Mouse (Mus musculus) left cerebral cortex, postnatal 36 days (tissue): ENCODE data around the gene 4930404N11Rik. TPM values are rescaled to one million over a fixed set of nuclear protein-coding genes. Genes with fewer than 3 reads are reported as not detected.

Source experiments
- DNase-seq, 2 experiments: peaks; one replicate each; pipeline ENCODE4 v3.0.0; 2021 to 2022; ENCODE audit warnings: low spot score in 2 of 2, mixed read lengths in 1 of 2
- intact Hi-C: fragments of 180-260 bp; cut with DNase I; formaldehyde crosslinking; loops from one replicate; pipeline ENCODE4 v1.15.1; 2025
- total RNA-seq, 2 experiments: library from RNA; stranded (reverse); gene quantifications; 2 replicates each; pipeline ENCODE4 v1.2.3; 2021

The 4930404N11Rik gene
- total RNA-seq = 1 to 10 TPM in 1 of 2 experiments, under 1 TPM in 1; 0.49 to 2.2 TPM

DNA sequence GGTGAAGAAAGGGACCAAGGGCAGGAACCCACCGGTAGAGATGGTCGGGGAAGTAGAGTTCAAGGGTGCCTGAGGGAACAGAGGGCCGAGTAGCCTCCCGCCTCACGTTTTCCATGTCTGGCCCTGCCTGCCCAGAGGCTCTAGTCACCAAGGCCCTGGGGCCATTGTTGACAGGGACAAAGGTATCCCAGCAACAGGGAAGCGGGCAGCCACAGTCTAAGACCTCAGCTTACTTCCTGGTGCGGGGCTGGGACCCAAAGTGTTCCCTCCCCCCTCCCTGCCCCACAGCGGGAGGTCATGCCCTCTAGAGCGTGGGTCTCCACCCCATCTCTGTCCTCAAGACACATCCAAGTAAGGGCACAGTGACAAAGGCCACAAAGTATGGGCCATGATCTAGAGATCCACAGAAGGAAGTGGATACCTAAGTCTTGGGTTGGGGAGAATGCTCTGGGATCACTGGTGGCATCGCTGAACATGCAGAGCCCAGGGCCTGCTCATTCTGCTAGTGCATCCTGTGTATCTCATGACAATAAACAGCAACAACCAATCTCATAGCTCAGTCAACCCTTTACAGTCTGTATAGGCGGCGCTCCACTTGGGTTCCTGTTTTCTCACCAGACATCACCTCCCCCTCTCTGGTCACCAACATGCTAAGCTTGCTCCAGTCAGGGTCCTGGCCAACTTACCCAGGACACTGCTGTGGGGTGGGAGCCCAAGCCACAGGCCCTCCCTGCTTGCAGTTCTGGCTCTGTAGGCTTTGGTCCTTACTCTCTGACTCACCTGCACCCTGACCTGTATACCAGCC lies at the start of gene 4930404N11Rik:
Gene 4930404N11Rik (minus strand): TSS at position 145 of the 805 bp plus-strand sequence.
- DNase-seq = no peak
- intact Hi-C loops = no loop called here

DNA sequence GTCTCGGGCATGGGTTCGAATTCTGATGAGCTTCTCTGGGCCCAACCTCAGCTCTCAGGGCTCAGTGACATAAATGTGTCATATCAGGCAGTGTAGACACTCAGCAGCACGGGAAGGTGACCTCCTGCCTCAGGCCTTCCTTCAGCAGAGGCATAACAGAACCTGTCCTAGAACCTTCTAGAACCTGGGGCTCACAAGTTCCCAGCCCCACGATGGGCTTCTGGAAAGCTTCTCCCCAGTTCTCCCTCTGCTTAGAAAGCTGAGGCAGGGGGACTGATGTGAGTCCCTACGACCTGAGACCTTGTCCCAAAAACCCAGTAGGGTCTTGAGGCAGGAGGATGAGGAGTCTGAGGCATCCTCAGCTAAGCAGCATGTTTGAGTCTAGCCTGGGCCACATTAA lies 49.5 kb upstream of the 4930404N11Rik start:
- DNase-seq = no peak
- intact Hi-C loops = no loop called here

DNA sequence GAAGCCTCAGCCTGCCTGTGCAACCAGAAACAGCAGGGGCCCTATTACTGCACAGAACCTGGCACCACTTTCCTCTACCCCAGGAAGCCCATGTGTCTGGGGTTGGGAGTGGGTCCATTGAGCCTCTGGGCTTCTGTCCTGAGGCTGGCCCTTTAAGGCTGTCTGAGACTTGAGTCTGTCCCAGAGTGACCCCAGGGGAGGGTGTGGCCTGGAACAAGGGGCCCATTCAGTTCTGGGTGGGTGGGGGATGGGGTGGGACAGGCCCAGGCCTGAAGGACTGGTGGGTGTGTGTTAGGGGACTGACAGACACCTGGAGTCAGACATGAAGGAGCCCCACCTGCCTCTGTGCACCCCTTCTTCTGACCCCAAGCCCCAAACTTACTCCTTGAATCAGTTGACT lies 49.1 kb upstream of the 4930404N11Rik start:
- DNase-seq = no peak
- intact Hi-C loops = no loop called here

DNA sequence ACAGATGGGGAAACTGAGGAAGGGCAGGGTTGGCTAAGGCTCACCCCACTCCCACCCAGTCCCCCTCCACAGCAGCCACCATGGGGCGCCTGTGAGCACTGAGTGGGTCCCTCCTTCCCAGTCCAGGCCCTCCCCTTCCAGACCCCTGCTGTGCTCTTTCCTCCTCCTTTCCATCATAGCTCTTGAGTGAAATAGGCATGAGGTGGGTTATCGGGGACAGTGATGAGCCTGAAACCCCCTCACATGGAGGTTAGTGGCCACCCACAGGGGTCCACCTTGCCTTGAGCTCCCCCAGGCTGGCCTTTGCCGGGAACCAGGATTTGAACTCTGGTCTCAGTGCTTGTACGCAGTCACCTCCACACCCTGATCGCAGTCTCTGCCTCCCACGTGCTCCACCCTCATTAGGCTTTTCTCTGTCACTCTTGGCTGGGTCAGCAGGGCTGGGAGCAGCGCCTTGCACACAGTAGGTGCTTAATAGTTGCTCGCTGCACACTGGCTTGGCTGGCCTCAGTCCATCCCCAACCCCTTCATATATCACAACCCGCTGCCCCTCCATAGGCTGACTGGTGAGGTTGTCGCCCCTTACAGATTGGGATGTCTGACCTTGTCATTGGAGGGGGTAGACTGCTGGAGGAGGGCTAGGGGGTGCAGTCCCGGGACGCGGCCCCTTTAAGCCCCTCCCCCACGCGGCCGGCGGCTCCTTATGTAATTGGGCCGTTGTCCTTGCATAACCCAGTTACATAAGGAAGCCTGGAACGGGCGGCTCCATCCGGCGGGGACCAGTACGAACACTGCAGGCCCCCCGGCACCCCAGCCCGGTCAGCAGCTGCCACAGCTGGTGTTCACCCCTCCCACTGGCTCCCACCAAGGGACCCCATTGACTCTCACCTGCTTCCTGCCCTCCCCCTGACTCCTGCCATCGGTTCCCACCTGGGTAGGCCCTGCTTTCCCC lies 48.0 kb upstream of the 4930404N11Rik start:
- intact Hi-C loops = no loop called here
- peak; percentile 79 to 84 for DNase-seq

DNA sequence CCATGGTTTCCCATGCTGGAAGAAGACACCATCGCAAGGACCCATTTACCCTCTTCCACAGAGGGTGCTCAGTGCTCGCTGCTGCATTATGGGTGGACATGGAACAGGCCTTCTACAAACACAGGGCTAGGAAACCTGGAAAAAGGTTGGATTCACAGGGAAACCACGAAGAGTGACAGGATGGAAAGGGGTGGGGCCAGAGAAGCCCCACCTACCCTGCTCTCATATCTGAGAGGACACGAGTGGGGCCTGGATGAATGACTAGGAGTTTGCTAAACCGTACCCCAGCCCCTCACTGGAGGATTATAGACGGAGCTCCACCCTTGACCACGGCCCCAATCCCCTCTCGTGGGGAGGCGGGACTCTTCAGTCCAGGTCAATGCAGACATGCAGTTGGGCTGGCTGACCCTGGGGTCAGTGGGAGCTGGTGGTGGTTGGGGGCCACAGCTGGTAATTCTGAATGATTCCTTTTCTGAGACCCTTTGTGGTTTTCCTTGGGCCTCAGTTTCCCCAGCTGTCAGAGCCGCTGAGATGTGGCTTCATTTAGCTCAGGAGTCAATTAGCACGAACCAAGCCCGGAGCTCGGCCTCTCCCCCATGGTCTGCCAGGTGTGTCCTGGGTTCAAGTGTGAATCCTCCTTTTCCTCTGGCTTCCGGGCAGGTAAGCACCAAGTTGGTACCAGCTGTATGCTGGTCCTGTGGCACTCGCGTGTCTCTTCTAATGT lies 47.1 kb upstream of the 4930404N11Rik start:
- no peak for DNase-seq
- intact Hi-C loops = no loop called here

DNA sequence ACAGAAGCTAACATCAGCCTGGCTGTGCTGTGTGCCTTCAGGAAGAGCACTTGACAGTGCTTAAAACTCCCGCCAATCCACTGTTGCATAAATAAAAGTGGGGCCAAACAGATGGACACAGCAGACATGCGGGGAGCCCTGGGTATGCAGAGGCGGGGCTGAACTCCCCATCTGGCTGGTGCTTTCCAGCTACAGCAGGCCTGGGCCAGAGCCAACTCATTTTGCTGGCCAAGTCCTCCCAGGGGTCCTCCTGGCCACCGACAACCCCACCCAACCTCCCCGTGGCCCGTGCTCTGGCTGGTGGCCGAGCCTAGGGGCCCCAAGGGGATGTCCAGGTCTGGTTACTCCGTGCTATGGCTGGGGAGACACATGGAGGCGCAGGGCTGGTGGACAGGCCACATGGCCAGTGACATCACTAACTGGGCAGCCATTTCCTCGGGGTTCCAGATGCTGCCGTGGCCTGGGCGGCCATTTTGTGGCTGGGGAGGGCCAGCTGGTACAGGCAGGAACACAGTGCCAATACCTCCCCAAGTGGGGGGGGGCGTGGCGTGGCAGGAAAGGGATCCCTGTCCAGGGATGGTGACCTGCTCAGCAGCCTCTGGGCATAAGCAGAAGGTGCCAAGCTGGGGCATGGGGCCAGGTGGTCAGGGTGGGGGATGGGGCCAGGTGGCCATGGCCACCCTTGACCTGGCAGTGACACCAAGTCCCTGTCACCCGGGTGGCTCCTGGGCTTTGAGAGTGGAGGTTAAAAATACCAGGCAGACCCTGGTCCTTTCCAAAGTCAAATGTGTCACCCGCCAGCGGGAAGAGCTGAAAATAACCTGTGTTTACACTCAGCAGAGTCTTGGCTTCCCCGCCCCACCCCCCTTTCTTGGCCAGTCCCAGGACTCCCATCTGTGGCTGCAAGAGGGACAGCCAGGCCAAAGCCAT lies 46.1 kb upstream of the 4930404N11Rik start:
- intact Hi-C loops = loop anchor here (2.0 kb wide), 1 partner anchor 23 kb away; no protein-coding TSS in a partner anchor
- peak; percentile 72 to 74 for DNase-seq

DNA sequence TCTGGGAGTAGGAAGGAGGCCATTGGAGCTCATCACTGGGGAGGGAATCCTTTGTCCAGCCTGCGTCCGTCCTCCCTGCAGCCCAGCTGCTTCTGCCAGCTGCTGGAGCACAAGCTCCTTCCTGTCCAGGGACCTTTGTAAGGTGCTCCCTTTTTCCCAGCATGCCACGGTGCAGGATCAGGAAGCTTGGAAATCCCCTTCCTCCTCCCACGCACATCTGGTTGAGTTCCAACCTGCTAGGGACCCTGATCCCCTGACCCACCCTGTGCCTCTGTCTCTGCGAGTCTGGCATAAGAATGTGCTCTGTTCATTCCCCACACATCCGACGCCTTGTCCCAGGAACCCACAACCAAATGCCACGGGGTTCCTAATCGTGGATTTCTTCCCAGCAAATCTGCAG lies 45.4 kb upstream of the 4930404N11Rik start:
- DNase-seq = no peak
- intact Hi-C loops = loop anchor here (2.0 kb wide), 1 partner anchor 24 kb away; no protein-coding TSS in a partner anchor

DNA sequence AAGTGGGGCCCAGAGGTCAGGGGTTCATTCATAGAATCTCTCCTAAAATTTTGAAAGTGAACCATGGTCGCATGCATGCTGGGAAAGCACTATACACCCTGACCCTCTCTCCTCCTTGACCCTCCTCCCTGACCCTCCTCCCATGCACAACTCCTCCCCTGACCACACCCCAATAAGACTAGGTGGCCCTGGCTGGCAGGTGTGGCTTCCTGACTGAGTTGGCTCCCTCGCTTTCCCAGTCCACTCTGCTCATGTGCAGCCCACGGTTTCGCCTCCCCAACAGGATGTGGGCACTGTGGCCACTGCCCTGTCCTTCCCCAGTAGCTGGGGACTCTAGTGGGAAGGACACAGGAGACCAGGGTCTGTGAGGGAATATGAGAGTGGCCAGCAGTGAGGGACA lies 44.7 kb upstream of the 4930404N11Rik start:
- DNase-seq = no peak
- intact Hi-C loops = loop anchor here (2.0 kb wide), 1 partner anchor 24 kb away; no protein-coding TSS in a partner anchor

DNA sequence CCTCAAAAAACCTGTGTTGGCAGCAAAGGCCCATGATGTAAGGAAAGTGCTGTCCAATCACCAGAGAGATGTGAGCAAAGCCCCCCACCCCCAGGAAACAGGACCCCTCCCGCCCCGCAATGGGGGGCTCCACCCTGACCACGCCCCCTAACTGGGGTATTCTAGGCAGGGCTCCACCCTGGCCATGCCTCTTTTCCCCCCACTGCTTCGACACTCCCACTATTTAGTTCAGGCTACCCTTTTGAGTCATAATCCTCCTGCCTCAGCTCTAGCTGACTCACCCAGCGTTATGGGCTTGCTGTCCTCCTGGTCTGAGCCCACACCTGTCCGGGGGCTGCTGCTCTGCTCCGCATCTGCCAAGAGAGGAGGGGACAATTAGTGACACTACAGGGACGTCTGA lies 43.7 kb upstream of the 4930404N11Rik start:
- intact Hi-C loops = no loop called here
- DNase-seq = no peak

DNA sequence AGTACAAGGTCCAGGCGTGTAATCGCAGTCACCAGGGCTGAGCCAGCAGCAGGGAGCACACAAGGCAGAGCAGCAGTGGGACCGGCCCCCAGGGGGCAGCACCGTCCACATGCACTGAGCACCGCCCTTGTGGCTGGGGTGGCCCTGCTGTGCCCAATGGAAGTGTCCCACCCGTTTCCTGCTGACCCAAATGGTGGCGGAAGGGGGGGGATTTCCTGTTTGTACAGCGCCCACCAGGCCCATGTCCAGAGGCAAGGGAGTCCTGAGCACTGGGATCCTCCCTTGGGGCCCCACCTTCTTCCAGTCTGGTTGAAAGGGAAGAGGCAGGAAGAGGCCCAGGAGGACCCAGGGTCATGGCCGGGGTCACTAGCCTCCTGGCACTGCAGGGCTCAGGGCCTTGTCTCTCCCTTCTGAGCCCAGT lies 43.3 kb upstream of the 4930404N11Rik start:
- DNase-seq = peak in 1 of 2 experiments; percentile 54
- intact Hi-C loops = no loop called here

DNA sequence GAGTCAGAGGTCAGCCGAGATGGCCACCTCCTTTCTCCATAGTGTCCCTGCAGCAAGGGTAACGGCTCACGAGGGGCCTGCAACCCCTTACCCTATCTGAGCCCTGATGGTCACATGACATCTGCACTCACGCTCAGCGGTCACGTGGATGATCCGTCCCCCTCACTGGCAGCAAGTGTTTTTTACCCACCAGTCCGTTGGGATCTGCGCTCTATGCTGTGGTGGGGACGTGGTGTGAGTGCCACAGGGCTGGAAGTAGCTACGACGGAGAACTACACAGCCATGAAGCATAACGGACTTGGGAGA lies 42.8 kb upstream of the 4930404N11Rik start:
- DNase-seq = no peak
- intact Hi-C loops = no loop called here

DNA sequence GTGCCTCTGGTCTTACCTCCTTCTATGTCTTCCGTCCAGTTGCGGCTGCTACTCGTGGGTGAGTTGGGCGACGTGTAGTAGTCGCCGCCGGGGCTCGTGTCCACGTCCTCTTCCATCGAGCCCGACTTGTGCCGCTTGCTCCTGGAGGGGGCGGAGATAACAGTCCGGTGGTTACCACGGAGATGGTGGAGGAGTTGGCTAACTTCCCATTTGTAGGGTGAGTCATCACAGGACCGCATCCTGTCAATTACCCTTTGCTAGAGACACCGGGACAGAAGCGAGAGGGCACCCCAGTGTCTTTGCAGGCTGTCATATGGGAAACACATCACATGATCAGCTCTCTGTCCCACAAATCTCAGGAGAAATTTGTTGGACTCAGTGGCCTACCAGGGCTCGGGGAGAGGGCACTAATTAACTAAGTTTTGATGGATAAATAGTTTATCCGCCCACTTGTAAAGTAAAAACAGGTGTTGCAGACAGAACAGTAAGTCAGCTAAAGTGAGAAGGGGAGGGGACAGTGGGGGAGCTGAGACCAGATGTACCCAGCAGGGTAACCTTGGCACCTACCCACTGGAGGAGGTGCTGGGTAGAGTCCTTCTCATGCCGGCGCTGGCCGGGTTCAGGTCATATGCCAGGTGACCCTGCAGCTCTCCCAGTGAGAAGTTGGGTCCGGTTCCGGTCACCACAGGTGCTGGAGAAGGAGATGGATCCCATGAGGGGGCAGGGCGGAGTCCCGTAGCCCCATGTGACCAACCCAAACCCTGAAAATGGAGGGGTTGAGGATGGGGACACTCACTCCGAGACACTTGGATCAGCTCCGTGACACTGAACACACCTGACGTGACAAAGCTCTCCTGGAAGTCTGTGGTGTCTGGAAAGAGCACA lies 42.2 kb upstream of the 4930404N11Rik start:
- intact Hi-C loops = no loop called here
- peak; percentile 63 to 74 for DNase-seq

DNA sequence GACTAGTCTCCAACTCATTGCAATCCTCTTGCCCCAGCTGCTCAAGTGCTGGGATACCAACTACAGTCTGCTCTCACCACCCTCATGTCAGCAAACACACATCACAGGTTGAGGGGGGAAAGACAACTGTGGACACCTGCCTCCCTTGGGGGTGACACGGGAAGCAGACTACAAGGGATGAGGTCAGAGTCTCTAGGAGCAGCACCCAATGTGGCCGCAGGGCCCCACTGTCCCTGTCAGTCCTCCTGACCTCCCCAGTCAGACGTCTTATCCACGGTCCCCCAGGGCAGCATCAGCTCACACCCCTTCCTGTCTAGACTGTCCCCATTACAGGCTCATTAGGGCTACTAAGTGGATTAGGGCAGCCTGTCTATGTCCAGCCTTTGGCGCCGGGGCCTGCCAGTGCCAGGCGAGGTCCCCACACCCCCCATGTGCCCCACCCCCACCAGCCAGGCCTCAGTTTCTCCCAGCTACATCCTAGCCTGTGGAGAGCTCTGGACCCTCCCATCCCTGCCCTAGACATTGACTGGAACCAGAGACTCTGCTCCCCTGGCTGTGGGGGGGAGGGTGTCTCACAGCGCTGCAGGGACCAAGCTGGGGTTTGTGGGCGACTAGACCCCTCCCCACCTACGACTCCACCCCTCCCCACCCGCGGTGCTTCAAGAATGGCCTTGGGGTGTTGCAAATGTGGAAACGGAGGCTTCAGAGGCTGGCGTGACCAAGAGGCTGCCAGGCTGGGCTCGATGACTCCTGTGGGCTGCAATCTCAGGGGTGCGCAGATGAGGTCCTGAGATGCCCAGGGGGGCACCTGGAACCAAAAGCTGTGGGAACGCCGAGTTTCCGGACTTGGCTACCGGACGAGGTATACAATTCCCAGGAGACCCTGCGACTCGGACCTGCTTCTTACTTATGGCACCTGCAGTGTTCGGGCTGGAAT lies 41.2 kb upstream of the 4930404N11Rik start:
- intact Hi-C loops = no loop called here
- DNase-seq = no peak

DNA sequence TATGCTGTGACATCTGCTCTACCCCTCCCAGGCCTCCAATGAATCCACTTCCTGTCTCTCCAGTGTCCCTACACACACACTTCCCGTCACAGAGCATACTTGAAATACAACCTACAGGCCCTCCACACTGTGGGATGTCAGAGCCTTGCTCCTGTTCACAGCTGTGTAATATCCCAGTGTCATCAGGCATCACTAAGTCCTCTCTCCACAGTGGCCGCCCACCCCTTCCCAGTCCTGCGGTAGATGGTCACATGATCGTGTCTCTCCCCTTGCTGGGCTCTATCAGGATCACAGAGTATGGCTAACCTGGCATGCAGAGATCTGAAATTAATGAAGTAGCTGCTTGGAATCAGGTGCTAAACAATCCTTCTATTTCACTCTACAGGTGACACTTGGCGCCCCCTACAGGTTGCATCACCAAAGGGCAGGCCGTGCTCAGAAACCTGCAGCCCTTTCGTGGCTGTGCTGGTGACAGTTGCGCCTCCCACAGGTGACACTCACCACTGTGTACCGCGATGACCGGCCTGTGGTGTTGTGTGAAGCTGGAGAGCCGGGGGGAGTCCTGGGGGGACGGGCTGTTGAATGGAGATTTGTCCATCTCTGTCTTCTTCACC lies 40.1 kb upstream of the 4930404N11Rik start:
- DNase-seq = no peak
- intact Hi-C loops = no loop called here

DNA sequence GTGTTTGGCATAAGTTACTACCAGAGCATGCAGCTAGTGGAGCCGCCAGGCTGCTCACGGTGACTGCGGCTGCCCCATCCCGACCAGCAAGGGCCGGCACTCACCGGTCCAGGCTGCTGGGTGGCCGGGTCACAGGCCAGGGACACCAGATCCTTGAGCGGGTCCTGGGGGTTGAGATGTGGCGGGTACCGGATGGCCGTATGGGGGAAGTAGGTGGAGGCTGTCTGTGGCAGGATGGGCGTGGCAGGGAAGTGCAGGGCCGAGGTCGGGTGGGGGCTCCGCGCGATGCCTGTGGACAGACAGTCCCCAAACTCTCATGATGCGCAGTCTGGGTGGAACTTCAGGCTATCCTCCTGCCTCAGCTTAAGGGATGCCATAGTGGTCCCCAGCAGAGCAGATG lies 39.1 kb upstream of the 4930404N11Rik start:
- no peak for DNase-seq
- intact Hi-C loops = no loop called here

DNA sequence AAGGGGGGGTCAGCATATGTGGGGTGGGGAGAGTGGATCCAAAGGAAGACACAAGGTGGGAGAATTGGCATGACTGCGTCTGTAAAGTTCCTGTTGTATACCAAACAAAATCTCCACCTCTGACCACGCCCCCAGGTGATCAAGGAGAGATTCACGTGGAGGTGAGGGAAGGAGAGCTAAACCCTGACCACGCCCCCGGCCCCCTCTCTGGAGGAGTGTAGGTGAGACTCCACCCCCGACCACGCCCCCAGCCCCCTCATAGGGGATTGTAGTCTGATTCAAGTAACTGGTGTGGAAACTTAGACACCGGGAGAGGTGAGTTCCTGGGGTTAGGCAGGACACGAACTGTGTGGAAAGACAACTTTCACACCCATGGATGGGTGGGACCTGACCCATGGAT lies 38.5 kb upstream of the 4930404N11Rik start:
- DNase-seq = no peak
- intact Hi-C loops = no loop called here
